Mouse (Mus musculus): ENCODE measurements around the gene Rsbn1.

GRCm38 (mm10) chr3:103914010-103914669 is at the start of gene Rsbn1:
- no peak; the same call in 1 of the 2 replicates for TF ChIP-seq CTCF (IDR thresholded peaks at IDR 0.05; ENCODE audit: borderline replicate concordance, insufficient read depth, low read depth, low read length)
- peak; percentile 65 for TF ChIP-seq POLR2A (IDR thresholded peaks at IDR 0.05; ENCODE audit: borderline replicate concordance, insufficient read depth, low read length)

Measured in cerebellum, adult 2 months (tissue).